Mouse (Mus musculus) midbrain, embryonic 14.5 days (tissue): Measurements from ENCODE around the gene Hoxc9. TPM values are rescaled to one million over a fixed set of nuclear protein-coding genes. Genes with fewer than 3 reads are reported as not detected.

Experiments used
- ATAC-seq: fragments of 200-750 bp; cut with Nextera tagmentation; 2 replicates; pipeline ENCODE4 v1.8.0; 2017; ENCODE audit warnings: moderate number of reproducible peaks, moderate library complexity; ENCODE audit not compliant: low FRiP score, low TSS enrichment
- DNase-seq: peaks from one replicate; pipeline ENCODE4 v3.0.0-alpha.2; 2015
- H3K27ac ChIP-seq: fragments of 300-500 bp; sonication (generic); replicated peaks from 2 replicates; pipeline ENCODE4 v1.5.1; 2014; ENCODE audit warnings: mild to moderate bottlenecking, low read depth, low read length, moderate library complexity
- H3K27me3 ChIP-seq: fragments of 300-500 bp; sonication (generic); 2 replicates; pipeline ENCODE4 v1.6.1; 2014; ENCODE audit warnings: low read length, control low read depth, mixed read lengths; ENCODE audit not compliant: control insufficient read depth, insufficient read depth
- H3K36me3 ChIP-seq: fragments of 300-500 bp; sonication (generic); 2 replicates; pipeline ENCODE4 v1.6.1; 2014; ENCODE audit warnings: low read length, control low read depth; ENCODE audit not compliant: control insufficient read depth, insufficient read depth
- H3K4me1 ChIP-seq: fragments of 300-500 bp; sonication (generic); 2 replicates; pipeline ENCODE4 v1.6.1; 2014; ENCODE audit warnings: mild to moderate bottlenecking, antibody characterized with exemption, low read length, control low read depth; ENCODE audit not compliant: control insufficient read depth, insufficient read depth
- H3K4me2 ChIP-seq: fragments of 300-500 bp; sonication (generic); 2 replicates; pipeline ENCODE4 v1.6.1; 2014; ENCODE audit warnings: mild to moderate bottlenecking, low read length, moderate library complexity
- H3K4me3 ChIP-seq: fragments of 300-500 bp; sonication (generic); replicated peaks from 2 replicates; pipeline ENCODE4 v1.5.1; 2014; ENCODE audit warnings: low read depth, low read length
- H3K9ac ChIP-seq: fragments of 300-500 bp; sonication (generic); replicated peaks from 2 replicates; pipeline ENCODE4 v1.6.1; 2014; ENCODE audit warnings: mild to moderate bottlenecking, low read length, moderate library complexity
- H3K9me3 ChIP-seq: fragments of 300-500 bp; sonication (generic); 2 replicates; pipeline ENCODE4 v1.6.1; 2016; ENCODE audit warnings: low read length, control low read depth, mixed read lengths; ENCODE audit not compliant: control insufficient read depth
- WGBS: fragments of 180-500 bp; shearing (Covaris S2); extraction: QIAGEN DNeasy Blood & Tissue Kit; methylation state at CpG from one replicate; pipeline ENCODE4 v1.1.7; 2014; 5-methylcytosine and 5-hydroxymethylcytosine counted together
- polyA plus RNA-seq: library from polyadenylated mRNA; unstranded; fragments of >200 nt; fragmentation: Nextera tagmentation; extraction: Ambion mirVana; gene quantifications from 2 replicates; pipeline ENCODE4 v1.2.1, GENCODE M21; 2014

Hoxc9 gene
- polyA plus RNA-seq, 1 experiment from 2014 or later = not detected

DNA sequence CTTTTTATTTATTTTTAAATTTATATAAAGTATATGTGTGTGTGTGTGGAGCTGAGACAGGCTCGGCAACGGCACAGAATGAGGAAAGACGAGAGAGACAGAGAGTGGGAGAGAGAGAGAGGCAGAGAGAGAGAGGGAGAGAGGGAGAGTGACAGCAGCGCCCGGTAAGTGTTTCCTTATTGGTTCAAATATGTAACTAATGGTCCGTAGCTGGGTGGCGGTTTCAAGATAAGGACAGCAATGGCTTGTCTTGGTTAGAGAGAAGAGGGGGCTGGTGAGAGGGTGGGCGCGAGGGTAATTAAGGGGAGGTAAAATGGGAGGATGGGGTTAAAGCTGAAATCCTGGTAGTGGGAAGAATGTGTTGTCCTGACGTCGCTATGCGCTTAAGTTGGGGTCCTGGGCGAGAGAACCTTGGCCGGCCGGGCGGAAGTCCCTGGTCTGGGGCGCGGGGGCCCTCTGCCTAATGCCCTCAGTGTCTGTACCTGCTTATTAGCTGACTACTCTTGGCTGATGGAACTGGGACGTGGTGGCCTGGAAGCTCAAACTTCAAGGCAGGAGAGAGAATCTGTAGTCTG lies 22.5 kb downstream of the Hoxc9 start:
- no peak overlapping the region for H3K27ac ChIP-seq
- H3K4me2 ChIP-seq = peak overlapping the region; percentile 49
- no peaks in the 10 kb centered on the region for H3K4me1 ChIP-seq
- H3K4me3 ChIP-seq = peak overlapping the region; percentile 27; the same call in 1 of the 2 replicates
- WGBS = 0% methylated on average over 19 of the region's 19 CpGs
- H3K9me3 ChIP-seq = no peaks in the 10 kb centered on the region
- H3K9ac ChIP-seq = no peak overlapping the region
- peaks cover 98% of the 10 kb centered on the region for H3K27me3 ChIP-seq
- DNase-seq = no peak
- no peaks in the 10 kb centered on the region for H3K36me3 ChIP-seq
- no peak for ATAC-seq

DNA sequence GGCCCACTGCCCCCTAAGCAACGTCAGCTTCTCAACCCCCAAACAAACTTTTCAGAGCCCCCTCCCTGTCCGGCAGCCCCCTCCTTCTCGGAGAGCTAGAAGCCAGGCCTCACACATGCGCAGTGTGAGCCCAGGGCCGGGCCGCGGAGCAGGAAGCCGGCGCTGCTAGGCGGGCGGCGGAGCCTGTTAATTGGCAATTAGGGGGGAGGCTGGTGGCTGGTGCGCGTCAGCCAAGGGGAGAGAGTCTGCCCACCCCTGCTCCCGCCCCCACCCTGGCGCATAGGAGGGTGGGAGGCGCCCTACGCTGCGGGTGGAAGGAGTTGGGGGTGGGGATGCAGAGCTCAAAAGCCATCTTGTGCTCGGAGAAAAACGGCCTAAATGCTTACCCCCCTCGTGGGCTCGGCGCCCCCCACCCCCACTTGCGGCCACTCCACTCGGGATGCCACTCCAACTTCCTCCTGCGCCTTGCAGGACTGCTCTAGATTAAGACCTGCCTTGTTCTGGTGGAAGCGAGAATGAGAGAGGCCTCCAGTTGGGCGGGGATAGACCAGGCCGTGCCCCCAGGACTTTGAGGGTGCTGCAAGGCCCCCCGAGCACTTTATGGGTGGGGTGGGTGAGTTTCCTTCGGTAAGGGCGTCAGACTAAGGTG lies 23.1 kb downstream of the Hoxc9 start:
- Histone ChIP-seq H3K9ac (no peak overlapping the region), H3K4me3 (peak overlapping the region; percentile 27), H3K9me3 (no peaks in the 10 kb centered on the region), H3K4me1 (no peaks in the 10 kb centered on the region), H3K27ac (no peak overlapping the region), H3K36me3 (no peaks in the 10 kb centered on the region), H3K4me2 (peak overlapping the region; percentile 49), H3K27me3 (peaks cover 99% of the 10 kb centered on the region)
- ATAC-seq (no peak), DNase-seq (peak; percentile 69)
- WGBS = 1% methylated on average over 33 of the region's 33 CpGs

DNA sequence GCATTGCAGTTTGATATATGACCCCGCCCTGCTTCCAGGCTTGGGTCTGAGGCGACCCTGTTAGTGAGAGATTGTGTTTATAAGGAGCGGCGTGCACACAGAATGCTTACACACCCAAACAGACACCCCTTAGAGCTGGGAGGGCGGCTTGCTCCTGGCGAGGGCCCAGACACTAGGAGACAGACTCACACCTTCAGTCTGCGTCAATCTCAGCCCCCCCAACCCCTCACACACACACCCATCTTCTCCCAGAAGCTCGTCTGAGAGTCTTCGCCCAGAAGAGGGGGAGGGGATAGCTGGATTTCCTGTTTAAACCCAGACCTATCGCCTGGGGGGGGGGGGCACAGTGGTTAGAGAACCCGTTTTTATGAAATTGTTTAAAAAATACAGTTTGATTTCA lies 23.7 kb downstream of the Hoxc9 start:
- Histone ChIP-seq H3K9ac (no peak overlapping the region), H3K36me3 (no peaks in the 10 kb centered on the region), H3K9me3 (no peaks in the 10 kb centered on the region), H3K27me3 (peaks cover 99% of the 10 kb centered on the region), H3K27ac (no peak overlapping the region), H3K4me2 (no peak overlapping the region), H3K4me3 (no peak overlapping the region), H3K4me1 (no peaks in the 10 kb centered on the region)
- ATAC-seq = no peak
- no peak for DNase-seq
- WGBS = 2% methylated on average over 11 of the region's 11 CpGs

DNA sequence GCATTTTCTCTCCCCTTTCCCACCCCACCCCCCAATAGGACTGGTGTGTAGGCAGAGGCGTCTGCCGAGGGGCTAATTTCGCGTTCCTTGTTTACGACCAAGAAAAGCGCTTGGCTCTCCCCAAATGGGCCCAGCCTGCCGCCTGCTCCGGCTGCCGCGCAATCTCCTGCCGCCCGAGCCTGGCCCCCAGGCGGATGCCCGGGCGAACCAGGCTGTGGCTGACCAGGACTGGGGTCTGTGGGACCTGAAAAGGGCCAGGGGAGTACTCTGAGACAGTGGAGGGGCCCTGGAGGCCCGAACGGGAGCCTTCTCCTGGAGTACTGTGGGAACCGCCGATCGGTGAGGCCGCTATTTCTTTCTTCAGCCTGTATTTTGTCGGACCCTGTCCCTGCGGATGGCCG lies 24.3 kb downstream of the Hoxc9 start:
- Histone ChIP-seq H3K27ac (no peak overlapping the region), H3K4me1 (no peaks in the 10 kb centered on the region), H3K4me3 (no peak overlapping the region), H3K4me2 (no peak overlapping the region), H3K9ac (no peak overlapping the region), H3K27me3 (peaks cover 99% of the 10 kb centered on the region), H3K36me3 (no peaks in the 10 kb centered on the region), H3K9me3 (no peaks in the 10 kb centered on the region)
- ATAC-seq (no peak), DNase-seq (no peak)
- under 1% methylated on average over 24 of the region's 24 CpGs for WGBS

DNA sequence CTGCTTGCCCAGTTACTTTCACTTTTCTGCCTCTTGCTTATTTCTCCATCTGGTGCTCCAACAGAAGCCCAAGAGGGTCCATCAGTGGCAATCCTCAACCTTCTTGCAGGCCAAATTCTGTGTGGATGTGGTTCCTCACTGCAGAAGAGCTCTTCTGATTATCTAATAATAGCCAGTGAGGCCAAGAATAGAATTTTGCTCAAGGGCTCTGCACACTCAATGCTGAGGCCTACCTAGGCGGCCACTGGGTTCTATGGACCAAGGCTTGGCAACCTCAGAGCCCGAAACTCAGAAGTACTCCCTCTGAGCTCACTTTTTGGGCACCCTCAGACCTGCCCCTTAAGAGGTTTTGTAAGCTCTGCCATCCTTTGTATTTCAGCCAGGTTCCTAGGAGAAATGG lies 25.1 kb downstream of the Hoxc9 start:
- no peak overlapping the region for H3K27ac ChIP-seq
- H3K9ac ChIP-seq = no peak overlapping the region
- ATAC-seq = no peak
- H3K4me1 ChIP-seq = no peaks in the 10 kb centered on the region
- H3K4me2 ChIP-seq = no peak overlapping the region
- DNase-seq = no peak
- WGBS = 13% methylated on average over 2 of the region's 2 CpGs
- H3K27me3 ChIP-seq = peaks cover 99% of the 10 kb centered on the region
- no peak overlapping the region for H3K4me3 ChIP-seq
- H3K9me3 ChIP-seq = no peaks in the 10 kb centered on the region
- H3K36me3 ChIP-seq = no peaks in the 10 kb centered on the region

DNA sequence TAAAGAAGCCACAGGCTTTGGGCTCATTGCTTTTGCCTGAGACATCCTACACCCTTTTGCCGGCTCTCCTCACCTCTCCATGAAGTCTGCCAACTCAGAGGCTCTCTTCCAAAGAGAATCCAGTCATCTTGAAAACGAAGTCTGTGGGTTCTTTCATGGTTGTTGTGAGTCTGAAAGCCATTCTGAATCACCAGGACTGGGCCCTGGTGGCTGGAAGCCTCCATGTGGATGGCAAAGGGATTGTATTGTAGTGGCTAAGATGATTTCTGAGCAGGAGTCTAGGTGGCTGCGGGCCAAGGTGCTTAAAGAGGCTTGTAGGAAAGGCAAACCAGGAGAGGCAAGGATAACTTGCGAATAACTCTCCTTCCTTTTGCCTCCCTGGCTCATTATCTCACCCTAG lies 25.9 kb downstream of the Hoxc9 start:
- H3K4me2 ChIP-seq = no peak overlapping the region
- DNase-seq (no peak), ATAC-seq (no peak)
- H3K27me3 ChIP-seq = peaks cover 99% of the 10 kb centered on the region
- H3K9me3 ChIP-seq = no peaks in the 10 kb centered on the region
- H3K4me1 ChIP-seq = no peaks in the 10 kb centered on the region
- H3K4me3 ChIP-seq = no peak overlapping the region
- H3K9ac ChIP-seq = no peak overlapping the region
- 11% methylated on average over 4 of the region's 4 CpGs for WGBS
- no peak overlapping the region for H3K27ac ChIP-seq
- H3K36me3 ChIP-seq = no peaks in the 10 kb centered on the region

DNA sequence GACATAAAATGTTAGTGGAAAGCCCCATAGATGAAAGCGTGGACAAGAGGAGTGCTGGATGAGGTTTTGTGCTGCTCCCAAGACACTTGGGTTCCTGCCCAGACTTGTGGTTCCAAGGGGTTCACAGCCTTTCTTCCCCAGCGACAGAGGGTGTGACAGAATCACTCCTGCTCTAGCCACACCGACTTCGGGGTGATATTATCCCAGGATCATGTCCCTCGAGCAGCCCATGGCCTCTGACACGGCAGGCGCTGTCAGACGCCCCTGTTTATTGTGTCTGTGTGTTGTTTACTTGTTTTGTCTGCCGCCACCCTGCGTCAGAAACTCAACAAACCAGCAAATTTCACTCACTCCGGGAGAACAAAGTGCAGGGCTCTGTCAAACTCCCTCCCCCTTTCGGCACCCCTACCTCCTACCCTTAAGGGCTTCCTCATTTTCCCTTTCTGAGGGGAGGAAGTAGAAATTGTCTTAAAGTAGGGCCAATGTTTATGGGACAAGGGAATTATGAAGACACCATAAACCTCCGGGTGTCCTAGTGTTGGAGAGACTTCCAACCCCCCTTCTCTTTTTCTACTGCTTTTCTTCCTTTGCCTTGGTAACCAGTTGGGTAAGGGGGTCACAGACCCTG lies 26.7 kb downstream of the Hoxc9 start:
- no peaks in the 10 kb centered on the region for H3K9me3 ChIP-seq
- no peaks in the 10 kb centered on the region for H3K4me1 ChIP-seq
- H3K27me3 ChIP-seq = peaks cover 99% of the 10 kb centered on the region
- WGBS = 2% methylated on average over 13 of the region's 13 CpGs
- H3K36me3 ChIP-seq = no peaks in the 10 kb centered on the region
- no peak overlapping the region for H3K4me3 ChIP-seq
- DNase-seq = no peak
- no peak overlapping the region for H3K4me2 ChIP-seq
- H3K9ac ChIP-seq = no peak overlapping the region
- H3K27ac ChIP-seq = no peak overlapping the region
- no peak for ATAC-seq

DNA sequence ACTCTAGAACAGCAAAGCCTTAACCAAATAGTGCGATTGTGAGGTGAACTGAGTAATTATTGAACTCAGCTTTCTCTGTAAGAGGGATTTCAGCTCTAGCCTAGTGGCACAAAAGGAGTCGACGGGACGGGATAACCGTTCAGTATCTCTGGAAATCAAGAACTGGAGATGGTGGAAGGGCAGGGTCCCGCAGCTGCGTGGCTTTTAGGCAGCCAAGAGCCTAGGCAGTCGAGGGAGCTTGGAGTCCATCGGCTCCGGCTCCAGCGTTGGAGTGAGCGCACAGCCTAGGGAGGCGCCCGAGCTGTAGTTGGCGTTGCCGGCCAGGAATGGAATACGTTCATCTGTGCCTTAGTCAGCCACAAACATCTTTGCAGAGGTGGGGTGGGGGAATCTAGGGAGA lies 29.1 kb downstream of the Hoxc9 start:
- ATAC-seq = no peak
- no peak for DNase-seq
- 1% methylated on average over 17 of the region's 17 CpGs for WGBS
- Histone ChIP-seq H3K4me3 (no peak overlapping the region), H3K4me2 (no peak overlapping the region), H3K27me3 (peaks cover 100% of the 10 kb centered on the region), H3K4me1 (no peaks in the 10 kb centered on the region), H3K36me3 (no peaks in the 10 kb centered on the region), H3K27ac (no peak overlapping the region), H3K9me3 (no peaks in the 10 kb centered on the region), H3K9ac (no peak overlapping the region)

DNA sequence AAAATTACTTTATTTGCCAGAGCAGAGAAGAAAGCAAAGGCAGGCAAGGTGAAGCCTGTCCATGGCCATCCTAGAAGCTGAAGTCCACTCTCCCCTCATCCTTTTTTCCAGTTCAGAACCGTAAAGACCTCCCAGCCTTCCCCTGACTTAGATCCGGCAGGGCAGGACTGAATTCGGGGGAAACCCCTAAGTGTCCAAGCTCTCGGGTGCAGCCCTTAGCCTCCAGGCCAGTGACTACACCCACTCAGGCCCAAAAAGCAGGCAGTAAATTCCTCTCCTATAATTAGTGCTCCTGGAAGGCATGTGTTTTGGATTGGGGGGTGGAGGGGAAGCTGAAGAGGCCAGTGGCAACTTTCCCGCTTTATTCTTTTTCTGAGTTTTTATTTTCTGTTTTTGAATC lies 29.6 kb downstream of the Hoxc9 start:
- H3K36me3 ChIP-seq = no peaks in the 10 kb centered on the region
- H3K27me3 ChIP-seq = peaks cover 100% of the 10 kb centered on the region
- no peak overlapping the region for H3K27ac ChIP-seq
- WGBS = 3% methylated on average over 5 of the region's 5 CpGs
- no peak overlapping the region for H3K4me2 ChIP-seq
- DNase-seq (no peak), ATAC-seq (no peak)
- H3K4me3 ChIP-seq = no peak overlapping the region
- H3K4me1 ChIP-seq = no peaks in the 10 kb centered on the region
- H3K9me3 ChIP-seq = no peaks in the 10 kb centered on the region
- H3K9ac ChIP-seq = no peak overlapping the region
